Mouse (Mus musculus) monocyte, adult 2 months (primary cell): ENCODE results near the gene Cfap221.
A peak's percentile ranks its signal among the peaks of the same experiment; 100 is the strongest.

Source experiments
- DNase-seq, 2 experiments: peaks; one replicate each; pipeline ENCODE4 v3.0.0; 2022; ENCODE audit warnings: low spot score in 2 of 2, low read depth in 1 of 2

Gene Cfap221

GRCm38 (mm10) chr1:120007851-120008588, 11.0 kb upstream of the Cfap221 start:
- DNase-seq = no peak

- DNase-seq = no peak
These were observed 10.1 kb upstream of the Cfap221 start, which contains the start of gene Sctr for GRCm38 (mm10) chr1:120006844-120007790. Sctr (plus strand) TSS chr1:120006894.

GRCm38 (mm10) chr1:119997644-119998043, 610 bp upstream of the Cfap221 start:
- no peak for DNase-seq

- DNase-seq = no peak
These were observed 10.5 kb downstream of the Cfap221 start for GRCm38 (mm10) chr1:119986555-119986954.

- DNase-seq = no peak
These were observed 21.9 kb downstream of the Cfap221 start for GRCm38 (mm10) chr1:119975141-119975540.

GRCm38 (mm10) chr1:119973117-119973516, 23.9 kb downstream of the Cfap221 start:
- DNase-seq = no peak

GRCm38 (mm10) chr1:119965804-119966514, 31.1 kb downstream of the Cfap221 start:
- no peak for DNase-seq

GRCm38 (mm10) chr1:119959920-119960319, 37.1 kb downstream of the Cfap221 start:
- DNase-seq = no peak

GRCm38 (mm10) chr1:119959464-119959863, 37.6 kb downstream of the Cfap221 start:
- no peak for DNase-seq

- DNase-seq = no peak
These were observed 39.3 kb downstream of the Cfap221 start for GRCm38 (mm10) chr1:119957716-119958222.

GRCm38 (mm10) chr1:119954680-119955079, 42.4 kb downstream of the Cfap221 start:
- no peak for DNase-seq

GRCm38 (mm10) chr1:119953456-119953855, 43.6 kb downstream of the Cfap221 start:
- no peak for DNase-seq

- no peak for DNase-seq
These were observed 46.9 kb downstream of the Cfap221 start for GRCm38 (mm10) chr1:119950086-119950485.

- DNase-seq = no peak
These were observed 60.2 kb downstream of the Cfap221 start for GRCm38 (mm10) chr1:119936861-119937260.

GRCm38 (mm10) chr1:119931421-119932150, 65.4 kb downstream of the Cfap221 start:
- no peak for DNase-seq

GRCm38 (mm10) chr1:119929715-119930114, 67.3 kb downstream of the Cfap221 start:
- DNase-seq = no peak

GRCm38 (mm10) chr1:119919299-119919698, 77.7 kb downstream of the Cfap221 start:
- DNase-seq = no peak

- no peak for DNase-seq
These were observed 80.1 kb downstream of the Cfap221 start for GRCm38 (mm10) chr1:119916823-119917371.

- peak; percentile 76 to 85 for DNase-seq
These were observed 83.8 kb downstream of the Cfap221 start, which contains the start of gene Tmem177 for GRCm38 (mm10) chr1:119912953-119913814. Tmem177 (minus strand) TSS chr1:119913208.
